Mouse (Mus musculus): Measurements from ENCODE around the gene Gin1.
"Not testable (repeated sequence)": the region's sequence is repeated elsewhere in the genome, so short reads cannot be mapped to it uniquely, and the experiment has no call there.

The Gin1 gene

GRCm38 (mm10) chr1:97769904-97770753, at the start of gene Gin1, which contains the start of gene Ppip5k2:
Gin1 (plus strand) TSS chr1:97770172.
Ppip5k2 (minus strand) TSS chr1:97770411.
- DNase-seq (ENCODE audit: low read depth in 1 of 2, low spot score in 2 of 2) = peak; percentile 77 to 86

DNA sequence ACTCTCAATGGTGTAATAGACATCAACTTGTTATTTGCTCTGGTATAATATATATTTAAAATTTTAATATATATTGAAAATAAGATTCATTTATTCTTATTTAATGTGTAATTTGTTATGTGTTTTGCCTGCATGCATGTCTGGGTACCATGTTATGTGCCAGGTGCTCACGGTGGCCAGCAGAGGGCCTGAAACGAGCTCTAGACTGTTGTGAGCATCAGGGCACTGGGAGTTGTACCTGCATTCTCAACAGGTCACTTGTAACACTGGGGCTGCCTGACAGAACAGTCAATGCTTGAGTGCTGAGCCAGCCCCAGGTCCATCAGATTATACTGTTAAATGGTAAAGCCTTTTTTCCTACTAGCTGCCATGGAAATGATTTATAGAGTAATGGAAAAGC, 43.2 kb upstream of the Gin1 start:
- DNase-seq (ENCODE audit: low read depth in 1 of 2, low spot score in 2 of 2) = no peak

- DNase-seq (ENCODE audit: low read depth in 1 of 2, low spot score in 2 of 2) = no peak
Observed at GRCm38 (mm10) chr1:97729339-97729738, 40.6 kb upstream of the Gin1 start.

GRCm38 (mm10) chr1:97743063-97743462, 26.9 kb upstream of the Gin1 start:
- DNase-seq (ENCODE audit: low read depth in 1 of 2, low spot score in 2 of 2) = no peak

- no peak for DNase-seq (ENCODE audit: low read depth in 1 of 2, low spot score in 2 of 2)
Observed at GRCm38 (mm10) chr1:97745712-97746111, 24.3 kb upstream of the Gin1 start.

GRCm38 (mm10) chr1:97746261-97746660, 23.7 kb upstream of the Gin1 start:
- no peak for DNase-seq (ENCODE audit: low read depth in 1 of 2, low spot score in 2 of 2)

- DNase-seq (ENCODE audit: low read depth in 1 of 2, low spot score in 2 of 2) = no peak
Observed at GRCm38 (mm10) chr1:97748163-97748562, 21.8 kb upstream of the Gin1 start.

DNA sequence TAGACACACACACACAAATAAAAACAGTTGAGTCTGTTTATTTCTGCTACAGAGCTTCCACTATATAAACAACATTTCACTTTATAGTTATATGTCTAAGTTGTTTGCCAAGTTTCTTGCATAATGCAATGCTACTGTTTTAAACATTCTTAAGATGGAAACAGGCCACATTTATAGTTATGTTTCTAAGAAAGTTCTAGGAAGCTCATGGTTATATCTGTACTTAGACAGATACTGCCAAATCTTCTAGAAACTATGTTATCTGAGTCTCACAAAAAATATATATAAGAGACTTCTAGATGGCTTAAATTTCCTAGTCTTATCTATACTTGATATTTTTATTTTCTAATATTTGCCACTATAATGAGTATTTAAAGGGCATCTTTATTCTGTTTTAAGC, 16.8 kb upstream of the Gin1 start:
- DNase-seq (ENCODE audit: low read depth in 1 of 2, low spot score in 2 of 2) = no peak

GRCm38 (mm10) chr1:97754392-97754791, 15.6 kb upstream of the Gin1 start:
- no peak for DNase-seq (ENCODE audit: low read depth in 1 of 2, low spot score in 2 of 2)

GRCm38 (mm10) chr1:97759841-97760240, 10.1 kb upstream of the Gin1 start:
- DNase-seq (ENCODE audit: low read depth in 1 of 2, low spot score in 2 of 2) = no peak

DNA sequence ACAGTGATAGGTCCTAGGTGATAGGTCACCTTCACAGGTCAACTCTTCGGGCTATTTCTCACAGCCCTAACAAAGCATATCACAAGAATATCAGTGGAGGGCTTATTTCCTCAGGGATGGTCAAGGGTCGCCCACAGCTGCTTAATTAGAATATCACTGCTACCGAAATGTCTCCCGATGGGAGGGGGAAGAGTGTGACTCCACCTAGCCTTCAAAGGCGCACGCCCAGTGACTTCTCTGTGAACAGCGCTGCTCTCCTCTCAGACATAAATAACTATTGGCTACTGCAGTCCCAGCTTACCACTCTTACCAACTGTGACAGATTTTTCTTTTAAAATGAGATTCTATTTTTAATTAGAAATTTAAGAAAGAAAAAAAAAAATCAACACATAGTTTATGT, 9.4 kb upstream of the Gin1 start:
- no peak for DNase-seq (ENCODE audit: low read depth in 1 of 2, low spot score in 2 of 2)

DNA sequence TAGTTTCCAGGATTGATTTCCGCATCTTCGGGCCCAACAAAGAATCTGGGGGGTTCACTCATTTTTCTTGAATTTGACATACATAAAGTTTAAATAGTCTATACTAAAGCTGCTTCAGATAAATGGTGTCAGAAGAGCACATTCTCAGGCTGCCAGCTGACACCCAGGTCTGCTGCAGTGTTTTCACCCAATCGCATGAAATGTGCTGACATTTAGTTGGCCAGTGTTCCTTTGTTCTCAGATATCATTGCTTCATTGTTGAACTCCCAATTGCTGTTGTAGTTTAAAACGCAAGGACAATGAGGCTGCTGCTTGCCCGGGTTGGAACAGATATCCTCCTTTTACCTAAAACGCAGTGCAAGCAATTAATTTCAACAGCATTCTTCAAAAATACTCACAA, 8.5 kb upstream of the Gin1 start:
- DNase-seq (ENCODE audit: low read depth in 1 of 2, low spot score in 2 of 2) = no peak

DNA sequence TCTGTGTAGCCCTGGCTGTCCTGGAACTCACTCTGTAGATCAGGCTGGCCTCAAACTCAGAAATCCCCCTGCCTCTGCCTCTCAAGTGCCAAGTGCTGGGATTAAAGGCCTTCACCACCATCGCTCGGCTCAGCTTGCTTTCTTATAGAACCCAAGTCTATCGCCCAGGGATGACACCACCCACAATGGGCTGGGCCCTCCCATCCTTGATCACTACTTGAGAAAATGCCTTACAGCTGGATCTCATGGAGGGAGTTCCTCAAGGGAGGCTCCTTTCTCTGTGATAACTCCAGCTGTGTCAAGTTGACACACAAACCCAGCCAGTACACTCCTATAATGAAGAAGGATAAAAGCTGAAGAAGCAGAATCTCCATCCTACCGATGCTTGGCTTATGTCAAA, 4.3 kb upstream of the Gin1 start:
- not testable (repeated sequence) for DNase-seq (ENCODE audit: low read depth in 1 of 2, low spot score in 2 of 2)

DNA sequence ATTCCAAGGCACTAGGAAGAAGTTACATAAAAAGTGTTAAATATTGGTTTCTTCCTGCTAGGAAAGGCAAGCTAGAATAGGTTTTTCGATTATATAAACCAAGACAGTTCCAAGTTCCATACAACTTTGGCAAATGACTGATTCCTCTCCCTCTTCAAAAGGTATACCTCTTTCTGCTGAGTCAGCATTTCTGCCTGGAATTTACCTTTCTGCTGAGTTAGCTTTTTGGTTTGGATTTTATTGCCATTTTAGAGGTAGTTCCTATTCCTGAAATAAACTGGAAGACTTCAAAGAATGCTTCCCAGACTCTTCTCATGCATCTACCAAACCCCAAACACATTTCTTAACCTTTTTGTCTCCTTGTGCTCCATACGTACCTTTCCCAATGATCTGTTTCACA, 1.9 kb upstream of the Gin1 start:
- no peak for DNase-seq (ENCODE audit: low read depth in 1 of 2, low spot score in 2 of 2)

DNA sequence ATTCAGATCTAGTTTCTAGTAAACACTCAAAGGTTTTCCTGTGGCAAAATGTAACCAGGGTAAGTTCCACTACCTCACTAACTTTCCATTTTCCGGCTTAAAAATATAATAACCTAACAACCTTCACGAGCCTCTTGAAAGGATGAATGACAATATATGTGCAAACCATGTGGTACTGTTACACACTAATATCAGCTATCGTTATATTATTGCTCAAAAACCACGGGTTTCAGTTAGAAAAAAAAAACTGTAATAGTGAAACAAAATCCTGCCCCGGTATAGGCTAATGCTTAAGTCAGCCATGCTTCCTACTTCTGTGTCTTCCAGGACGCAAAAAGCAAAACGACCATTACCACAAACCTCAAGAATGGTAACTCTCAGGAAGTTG, 1.1 kb upstream of the Gin1 start:
- DNase-seq (ENCODE audit: low read depth in 1 of 2, low spot score in 2 of 2) = no peak

DNA sequence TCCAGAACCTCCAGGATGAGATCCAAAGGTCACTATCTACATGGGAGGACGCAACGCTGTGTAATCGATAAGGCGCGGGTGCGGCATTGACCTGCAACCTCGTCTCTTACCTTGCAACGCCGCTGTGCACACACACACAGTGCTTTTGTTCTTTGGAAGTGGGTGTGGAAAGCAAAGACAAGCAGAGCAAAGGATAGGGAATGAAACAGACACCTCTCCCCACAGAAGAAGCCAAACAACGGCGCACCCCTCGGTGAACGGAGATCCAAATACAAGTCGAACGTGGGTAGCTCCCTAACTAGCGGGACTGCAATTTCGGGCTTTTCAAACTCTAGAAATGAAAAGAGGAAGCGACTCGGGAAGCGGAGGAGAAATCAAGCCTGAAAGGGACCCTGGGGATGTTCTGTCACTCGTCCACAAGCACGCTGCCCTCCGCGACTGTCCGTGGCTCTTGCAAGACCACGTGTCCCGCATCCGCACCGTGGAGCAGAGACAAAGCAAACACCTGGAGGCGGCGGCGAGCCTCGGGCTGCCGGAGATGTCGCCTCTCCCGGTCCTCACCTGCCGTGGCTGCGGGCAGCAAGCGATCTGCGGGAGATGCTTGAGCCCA, 573 bp upstream of the Gin1 start:
- no peak for DNase-seq (ENCODE audit: low read depth in 1 of 2, low spot score in 2 of 2)

GRCm38 (mm10) chr1:97771118-97771517, 1.1 kb downstream of the Gin1 start:
- DNase-seq (ENCODE audit: low read depth in 1 of 2, low spot score in 2 of 2) = no peak

DNA sequence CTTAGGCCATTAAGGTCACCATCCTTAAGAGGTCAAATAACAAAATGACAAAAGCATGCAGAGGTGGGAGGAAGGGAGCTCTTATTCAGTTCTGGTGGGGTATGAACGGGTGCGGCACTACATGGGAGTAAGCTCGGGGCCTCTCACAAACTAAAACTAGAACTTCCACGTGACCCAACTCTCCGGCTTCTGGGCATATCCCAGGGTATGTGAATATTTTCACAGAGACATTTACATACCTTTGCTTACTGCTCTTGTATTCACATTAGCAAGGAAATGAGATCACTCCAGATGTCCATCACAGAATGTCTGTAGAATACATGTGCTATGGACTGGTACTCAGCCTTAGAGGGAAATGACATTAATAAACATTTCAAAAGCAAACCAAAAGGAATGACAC, 1.8 kb downstream of the Gin1 start:
- no peak for DNase-seq (ENCODE audit: low read depth in 1 of 2, low spot score in 2 of 2)

DNA sequence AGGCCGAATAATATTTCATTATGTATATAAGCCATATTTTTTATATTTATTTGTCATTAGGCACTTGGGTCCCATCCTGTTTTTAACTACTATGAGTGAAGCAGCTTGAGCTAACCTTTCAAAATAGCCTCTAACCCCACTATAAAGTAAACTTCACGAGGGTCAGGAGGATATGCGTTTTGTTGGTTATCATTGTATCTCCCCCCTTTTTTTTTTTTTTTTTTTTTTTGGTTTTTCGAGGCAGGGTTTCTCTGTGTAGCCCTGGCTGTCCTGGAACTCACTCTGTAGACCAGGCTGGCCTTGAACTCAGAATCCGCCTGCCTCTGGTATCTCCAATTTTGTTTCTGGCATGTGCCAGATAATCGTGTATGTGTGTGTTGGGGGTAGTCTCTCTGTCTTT, 3.4 kb downstream of the Gin1 start:
- no peak for DNase-seq (ENCODE audit: low read depth in 1 of 2, low spot score in 2 of 2)

DNA sequence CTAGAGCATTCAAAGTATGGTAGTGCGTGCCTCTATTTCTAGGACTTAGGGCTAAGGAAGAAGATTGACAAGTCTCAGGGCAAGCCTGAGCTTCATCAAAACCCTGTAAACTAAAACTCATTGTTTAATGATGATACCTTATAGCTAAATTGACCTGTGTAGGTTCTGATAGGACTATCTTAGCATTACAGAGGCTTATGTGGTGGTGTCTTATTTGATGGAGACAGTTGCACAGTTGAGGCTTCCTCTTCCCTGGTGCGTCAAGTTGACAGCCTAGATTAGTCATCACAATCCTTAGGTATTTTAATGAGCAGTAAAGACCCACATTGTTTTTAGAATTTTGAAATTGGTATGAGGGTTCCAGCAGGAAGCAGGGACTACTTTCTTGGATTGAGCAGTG, 4.0 kb downstream of the Gin1 start:
- no peak for DNase-seq (ENCODE audit: low read depth in 1 of 2, low spot score in 2 of 2)

DNA sequence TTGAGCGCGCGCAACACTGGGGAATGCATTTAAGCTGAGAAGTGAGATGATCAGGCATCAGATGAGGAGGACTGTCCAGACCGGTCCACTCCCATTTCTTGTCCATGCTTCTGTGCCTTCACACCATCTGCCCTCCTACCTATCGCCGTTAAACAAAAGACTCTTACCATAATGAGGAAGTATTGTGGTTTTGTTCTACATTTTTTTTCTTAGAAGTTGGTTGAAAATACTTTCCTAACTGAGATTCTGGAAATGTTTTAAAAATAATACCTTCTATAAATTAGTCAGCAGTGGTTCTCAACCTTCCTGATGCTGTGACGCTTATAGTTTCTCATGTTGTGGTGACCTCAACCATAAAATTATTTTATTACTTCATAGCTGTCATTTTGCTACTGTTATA, 11.7 kb downstream of the Gin1 start:
- DNase-seq (ENCODE audit: low read depth in 1 of 2, low spot score in 2 of 2) = no peak

- no peak for DNase-seq (ENCODE audit: low read depth in 1 of 2, low spot score in 2 of 2)
Observed at GRCm38 (mm10) chr1:97784928-97785327, 15.0 kb downstream of the Gin1 start.

All from monocyte, adult 2 months (primary cell).